Comparison of ENCODE assay signal across 17 mouse cellular contexts in genomic region chr19:25366620-25367019, GRCm38 (mm10).
"Had no signal": no experiment of that assay in that cellular context is flagged by ENCODE, and none has a peak within 500 bp of the region (broad histone marks: within the 10 kb centered on the region; RNA-seq: fewer than 3 reads in every experiment).

No protein-coding gene starts in this region.

- H3K4me3 ChIP-seq: limb, embryonic 12.5 days; limb, embryonic 15.5 days; midbrain, embryonic 13.5 days had no signal

- H3K9me3 ChIP-seq: limb, embryonic 12.5 days; limb, embryonic 15.5 days; midbrain, embryonic 13.5 days had no signal

- DNase-seq: kidney, adult 8-10 months; kidney, postnatal 14 days; kidney, postnatal 4 days; left cerebral cortex, postnatal 4 days; liver, postnatal 0 days; lung, embryonic 14.5 days; right cerebral cortex, postnatal 25 days; thymus, adult 18-20 months; thymus, postnatal 36 days had no signal

- ATAC-seq: liver, postnatal 0 days; lung, postnatal 0 days; midbrain, embryonic 13.5 days; midbrain, embryonic 16.5 days had no signal

- H3K27me3 ChIP-seq: limb, embryonic 12.5 days; limb, embryonic 15.5 days; midbrain, embryonic 13.5 days had no signal

- H3K27ac ChIP-seq: limb, embryonic 12.5 days; limb, embryonic 15.5 days; liver, embryonic 14.5 days; macrophage; midbrain, embryonic 13.5 days had no signal

- H3K9ac ChIP-seq: limb, embryonic 12.5 days; limb, embryonic 15.5 days; liver, embryonic 14.5 days; liver, postnatal 0 days; lung, embryonic 14.5 days; midbrain, embryonic 13.5 days had no signal

- H3K36me3 ChIP-seq: limb, embryonic 12.5 days; limb, embryonic 15.5 days; midbrain, embryonic 13.5 days had no signal

- H3K4me2 ChIP-seq: limb, embryonic 12.5 days; limb, embryonic 15.5 days; liver, embryonic 11.5 days; lung, embryonic 14.5 days; midbrain, embryonic 13.5 days had no signal
